Mouse (Mus musculus) stomach, postnatal 0 days (tissue): ENCODE measurements around the gene Cpeb4.

Source experiments
- CTCF ChIP-seq: IDR thresholded peaks from 2 replicates; pipeline ENCODE4 v1.5.1; 2016; ENCODE audit warnings: antibody characterized with exemption, low read depth, mild to moderate bottlenecking, moderate library complexity
- EP300 ChIP-seq: optimal IDR thresholded peaks from 2 replicates; pipeline ENCODE3; 2016; ENCODE audit warnings: antibody characterized with exemption

GRCm38 (mm10) chr11:31833506-31833905 lies 38.5 kb upstream of the Cpeb4 start:
- no peak for TF ChIP-seq CTCF
- TF ChIP-seq EP300, result no peak
